Mouse (Mus musculus) lung, postnatal 0 days (tissue): ENCODE measurements around the gene Ccdc155. TPM values are rescaled to one million over a fixed set of nuclear protein-coding genes. Genes with fewer than 3 reads are reported as not detected.
"Not testable (repeated sequence)": the region's sequence is repeated elsewhere in the genome, so short reads cannot be mapped to it uniquely, and the experiment has no call there.

ENCODE experiments used
- ATAC-seq: fragments of 200-750 bp; cut with Nextera tagmentation; 2 replicates; pipeline ENCODE4 v1.8.0; 2017; ENCODE audit warnings: moderate library complexity
- DNase-seq: peaks from one replicate; pipeline ENCODE4 v3.0.0-alpha.2; 2016; ENCODE audit warnings: low spot score
- H3K27ac ChIP-seq: fragments of 300-500 bp; sonication (generic); 2 replicates; pipeline ENCODE4 v1.5.1; 2014; ENCODE audit warnings: antibody characterized with exemption, mild to moderate bottlenecking, low read length, mixed read lengths
- H3K27me3 ChIP-seq: fragments of 300-500 bp; sonication (generic); replicated peaks from 2 replicates; pipeline ENCODE4 v1.6.1; 2014; ENCODE audit warnings: low read length, mixed read lengths; ENCODE audit not compliant: insufficient read depth
- H3K36me3 ChIP-seq: fragments of 300-500 bp; sonication (generic); 2 replicates; pipeline ENCODE4 v1.6.1; 2014; ENCODE audit warnings: low read length, mixed read lengths; ENCODE audit not compliant: insufficient read depth
- H3K4me1 ChIP-seq: fragments of 300-500 bp; sonication (generic); 2 replicates; pipeline ENCODE4 v1.6.1; 2014; ENCODE audit warnings: antibody characterized with exemption, low read depth, low read length, mixed read lengths; ENCODE audit not compliant: insufficient read depth
- H3K4me2 ChIP-seq: fragments of 300-500 bp; sonication (generic); replicated peaks from 2 replicates; pipeline ENCODE4 v1.6.1; 2014; ENCODE audit warnings: low read depth, mild to moderate bottlenecking, low read length, moderate library complexity, mixed read lengths
- H3K4me3 ChIP-seq: fragments of 300-500 bp; sonication (generic); 2 replicates; pipeline ENCODE4 v1.5.1; 2014; ENCODE audit warnings: low read depth, low read length
- H3K9ac ChIP-seq: fragments of 300-500 bp; sonication (generic); replicated peaks from 2 replicates; pipeline ENCODE4 v1.6.1; 2014; ENCODE audit warnings: low read depth, mild to moderate bottlenecking
- H3K9me3 ChIP-seq: fragments of 300-500 bp; sonication (generic); 2 replicates; pipeline ENCODE4 v1.6.1; 2016; ENCODE audit warnings: low read length, mixed read lengths
- CTCF ChIP-seq: IDR thresholded peaks from 2 replicates; pipeline ENCODE4 v1.5.1; 2016; ENCODE audit warnings: antibody characterized with exemption, mild to moderate bottlenecking
- EP300 ChIP-seq: IDR thresholded peaks from 2 replicates; pipeline ENCODE4 v1.6.1; 2016; ENCODE audit warnings: antibody characterized with exemption, mild to moderate bottlenecking, control low read depth
- WGBS: fragments of 180-500 bp; shearing (Covaris S2); extraction: QIAGEN DNeasy Blood & Tissue Kit; methylation state at CpG from one replicate; pipeline ENCODE4 v1.1.7; 2014; 5-methylcytosine and 5-hydroxymethylcytosine counted together
- polyA plus RNA-seq: library from polyadenylated mRNA; unstranded; fragments of >200 nt; fragmentation: Nextera tagmentation; extraction: Ambion mirVana; gene quantifications from 2 replicates; pipeline ENCODE4 v1.2.1, GENCODE M21; 2015

Gene Ccdc155
- polyA plus RNA-seq, 1 experiment from 2014 or later = 2.7 TPM

GRCm38 (mm10) chr7:45154096-45154992 is 50.3 kb downstream of the Ccdc155 start, which contains the start of the genes Pih1d1 and Aldh16a1:
Pih1d1 (plus strand) TSS chr7:45154303.
Aldh16a1 (minus strand) TSS chr7:45154584.
- ATAC-seq (peak; percentile 95), DNase-seq (peak; percentile 98)
- TF ChIP-seq EP300 (no peak), CTCF (peak; percentile 80)
- peak within 1 kb of the TSS; percentile 71 for H3K4me3 ChIP-seq
- no peaks in the 10 kb centered on the region for H3K27me3 ChIP-seq
- H3K27ac ChIP-seq = peak within 1 kb of the TSS; percentile 94
- 2% methylated on average over 68 of the region's 69 CpGs for WGBS
- no peaks in the 10 kb centered on the region for H3K9me3 ChIP-seq
- H3K36me3 ChIP-seq = no peaks in the 10 kb centered on the region
- peak within 1 kb of the TSS; percentile 58 for H3K4me2 ChIP-seq
- peak within 1 kb of the TSS; percentile 67 for H3K9ac ChIP-seq
- no peaks in the 10 kb centered on the region for H3K4me1 ChIP-seq

GRCm38 (mm10) chr7:45153586-45153985 is 51.1 kb downstream of the Ccdc155 start:
- H3K4me2 ChIP-seq = peak overlapping the region; percentile 58
- H3K27ac ChIP-seq = peak overlapping the region; percentile 94
- WGBS = 2% methylated on average over 5 of the region's 5 CpGs

GRCm38 (mm10) chr7:45153052-45153451 is 51.6 kb downstream of the Ccdc155 start:
- not testable (repeated sequence) for H3K4me2 ChIP-seq, H3K9me3 ChIP-seq, H3K9ac ChIP-seq

More at GRCm38 (mm10) chr7:45153586-45153985, 51.1 kb downstream of the Ccdc155 start:
- TF ChIP-seq CTCF (no peak), EP300 (no peak)
- Histone ChIP-seq H3K4me1 (no peaks in the 10 kb centered on the region), H3K9me3 (no peaks in the 10 kb centered on the region), H3K36me3 (no peaks in the 10 kb centered on the region), H3K9ac (peak overlapping the region; percentile 67), H3K4me3 (peak overlapping the region; percentile 71), H3K27me3 (no peaks in the 10 kb centered on the region)
- ATAC-seq (no peak), DNase-seq (peak; percentile 16)

DNA sequence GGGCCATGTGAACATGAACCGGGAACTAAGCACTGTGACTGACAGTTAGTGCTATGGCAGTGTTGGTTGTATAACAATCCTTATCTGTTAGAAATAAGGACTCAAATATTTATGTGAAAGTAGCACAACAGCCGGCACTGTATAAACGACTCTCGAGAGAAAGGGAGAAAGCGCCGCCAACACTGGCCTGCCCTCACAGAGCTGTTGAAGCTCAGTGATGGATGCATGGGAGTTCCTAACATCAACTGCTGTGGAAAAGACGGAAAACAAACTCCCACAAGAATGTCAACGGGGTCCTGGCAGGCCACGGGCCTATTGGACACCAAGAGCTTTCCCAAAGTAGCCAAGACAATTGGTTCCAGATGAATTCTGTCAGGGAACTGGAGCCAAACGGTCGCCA is 53.4 kb downstream of the Ccdc155 start:
- WGBS = 20% methylated on average over 11 of the region's 11 CpGs
- no peaks in the 10 kb centered on the region for H3K9me3 ChIP-seq
- no peak overlapping the region for H3K4me3 ChIP-seq
- H3K36me3 ChIP-seq = no peaks in the 10 kb centered on the region
- H3K4me2 ChIP-seq = no peak overlapping the region
- no peak for TF ChIP-seq CTCF
- TF ChIP-seq EP300 = no peak
- ATAC-seq = no peak
- DNase-seq = peak; percentile 64
- no peak overlapping the region for H3K9ac ChIP-seq
- H3K27me3 ChIP-seq = no peaks in the 10 kb centered on the region
- H3K4me1 ChIP-seq = no peaks in the 10 kb centered on the region
- H3K27ac ChIP-seq = peak overlapping the region; percentile 22; the same call in 1 of the 2 replicates

More at GRCm38 (mm10) chr7:45153052-45153451, 51.6 kb downstream of the Ccdc155 start:
- not testable (repeated sequence) for ATAC-seq, H3K27ac ChIP-seq, DNase-seq, H3K27me3 ChIP-seq, H3K36me3 ChIP-seq, H3K4me3 ChIP-seq, H3K4me1 ChIP-seq
- 91% methylated on average over 2 of the region's 2 CpGs for WGBS

DNA sequence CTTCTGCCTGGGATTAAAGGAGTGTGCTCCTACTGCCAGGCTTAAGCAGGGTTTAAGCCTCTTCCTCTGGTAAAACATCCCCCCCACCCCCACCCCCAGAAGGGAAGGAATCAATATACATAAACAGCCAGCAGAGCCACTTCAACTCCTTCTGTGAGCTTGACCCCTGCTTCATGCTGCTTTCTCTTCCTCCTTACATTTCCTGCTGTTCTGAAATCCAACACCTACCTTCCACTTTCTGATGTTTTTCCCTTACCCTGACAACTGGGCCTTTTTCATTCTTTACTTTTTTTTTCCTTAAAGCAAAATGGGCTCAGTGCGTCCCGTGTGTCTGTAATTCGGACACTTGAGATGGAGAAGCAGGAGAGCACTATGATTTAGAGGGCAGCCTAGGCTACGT is 54.4 kb downstream of the Ccdc155 start:
- H3K9ac ChIP-seq = no peak overlapping the region
- TF ChIP-seq CTCF (no peak), EP300 (no peak)
- no peak overlapping the region; the same call in 1 of the 2 replicates for H3K27ac ChIP-seq
- no peaks in the 10 kb centered on the region for H3K9me3 ChIP-seq
- H3K4me3 ChIP-seq = no peak overlapping the region
- H3K4me1 ChIP-seq = no peaks in the 10 kb centered on the region
- DNase-seq = no peak
- H3K27me3 ChIP-seq = no peaks in the 10 kb centered on the region
- WGBS = 52% methylated on average over 4 of the region's 4 CpGs
- no peak for ATAC-seq
- 0 out of 2 replicates have a peak, but pooled peaks cover 9% of the 10 kb centered on the region for H3K36me3 ChIP-seq
- no peak overlapping the region for H3K4me2 ChIP-seq

GRCm38 (mm10) chr7:45149545-45149944 is 55.1 kb downstream of the Ccdc155 start:
- 62% methylated on average over 6 of the region's 6 CpGs for WGBS
- no peaks in the 10 kb centered on the region for H3K27me3 ChIP-seq
- no peak overlapping the region for H3K4me2 ChIP-seq
- 0 out of 2 replicates have a peak, but pooled peaks cover 12% of the 10 kb centered on the region for H3K36me3 ChIP-seq
- no peaks in the 10 kb centered on the region for H3K9me3 ChIP-seq
- no peak overlapping the region for H3K9ac ChIP-seq
- TF ChIP-seq CTCF = no peak
- TF ChIP-seq EP300 = no peak
- ATAC-seq (no peak), DNase-seq (peak; percentile 28)
- H3K27ac ChIP-seq = no peak overlapping the region
- no peaks in the 10 kb centered on the region for H3K4me1 ChIP-seq
- H3K4me3 ChIP-seq = no peak overlapping the region
